Mouse (Mus musculus): ENCODE results near the gene Sept9.

Gene Sept9

DNA sequence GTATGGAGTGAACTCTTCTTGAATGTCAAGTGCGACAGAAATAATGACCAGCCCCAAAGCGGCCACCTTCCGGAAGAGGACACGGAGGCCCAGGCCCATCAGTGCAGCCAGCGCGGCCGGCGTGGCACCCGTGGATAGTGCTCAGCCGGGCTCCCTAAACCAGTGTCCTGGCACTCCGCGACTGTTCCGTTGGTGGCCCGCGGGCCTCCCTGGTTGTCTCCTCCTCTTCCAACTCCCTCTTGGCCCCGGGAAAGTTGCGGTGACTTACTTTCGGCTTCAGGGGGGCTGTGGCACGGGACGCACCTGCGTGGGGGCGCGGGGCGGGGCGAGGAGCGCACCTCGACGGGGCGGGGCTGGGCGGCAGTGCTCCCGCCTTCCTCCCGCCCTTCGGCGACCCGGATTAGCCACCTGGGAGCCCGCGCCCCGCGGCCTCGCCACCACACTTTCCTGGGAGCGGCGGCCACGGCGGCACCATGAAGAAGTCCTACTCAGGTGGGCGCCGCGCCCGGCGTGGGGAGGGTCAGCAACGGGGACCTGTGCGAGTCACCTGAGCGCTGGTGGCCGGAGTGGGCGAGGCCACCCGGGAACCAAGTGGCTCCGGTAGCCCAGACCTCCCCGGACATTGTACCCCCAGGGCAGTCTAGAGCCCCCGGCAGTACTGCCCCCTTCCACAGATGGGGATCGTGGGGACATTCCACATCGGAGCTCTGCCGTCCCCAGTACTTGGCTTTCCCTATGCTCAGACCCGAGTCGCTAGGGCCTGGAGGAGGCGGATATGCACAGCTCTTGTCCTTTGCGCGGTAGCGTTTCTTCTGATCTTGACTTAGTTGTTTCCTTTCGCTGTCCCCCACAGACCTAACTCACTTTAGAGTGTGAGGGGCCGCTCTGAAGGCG, at the start of gene Sept9:
Gene Sept9 (plus strand): TSS at position 380 of the 894 bp plus-strand sequence.
- DNase-seq, result peak; percentile 52

DNA sequence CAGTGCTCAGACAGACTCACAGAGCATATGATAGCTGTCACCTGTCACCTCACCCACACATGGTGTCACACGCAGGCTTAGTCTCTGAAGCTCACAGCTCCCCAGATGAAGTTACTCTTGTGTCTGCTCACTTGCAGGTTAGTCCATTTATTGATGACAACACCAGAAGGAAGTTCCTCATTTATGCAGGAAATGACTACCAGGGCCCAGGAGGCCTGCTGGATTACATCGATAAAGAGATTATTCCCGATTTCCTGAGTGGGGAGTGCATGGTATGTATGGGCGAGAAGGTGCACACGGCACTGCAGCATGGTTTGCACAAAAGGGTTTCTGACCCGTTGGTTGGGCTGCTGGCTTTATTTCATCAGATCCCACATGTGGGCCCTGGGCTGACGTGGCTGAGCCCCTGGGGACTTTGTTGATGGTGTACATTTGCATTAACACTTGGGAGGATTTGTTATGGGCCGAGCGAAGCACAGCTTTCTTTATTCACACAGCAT, 48.9 kb upstream of the Sept9 start:
- DNase-seq, result no peak

DNA sequence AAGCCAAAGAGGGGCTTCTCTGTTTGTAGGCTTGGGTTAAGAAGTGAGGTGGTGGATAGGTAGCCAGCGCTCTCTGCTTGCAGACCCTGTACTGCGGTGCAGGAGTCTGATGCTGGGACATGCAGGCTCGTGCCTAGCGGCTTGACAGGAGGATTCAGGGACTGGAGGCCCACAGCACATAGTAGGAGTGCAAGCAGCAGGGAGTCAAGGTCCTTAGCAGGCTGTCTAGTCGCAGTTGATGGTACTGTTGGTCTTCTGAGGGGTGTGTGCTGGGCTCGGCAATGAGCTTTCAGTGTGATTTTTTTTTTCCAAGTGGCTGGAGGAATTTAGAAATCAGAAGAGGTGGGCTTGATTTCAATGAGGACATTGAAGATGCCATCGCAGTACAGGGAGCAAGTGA, 48.0 kb upstream of the Sept9 start:
- no peak for DNase-seq

DNA sequence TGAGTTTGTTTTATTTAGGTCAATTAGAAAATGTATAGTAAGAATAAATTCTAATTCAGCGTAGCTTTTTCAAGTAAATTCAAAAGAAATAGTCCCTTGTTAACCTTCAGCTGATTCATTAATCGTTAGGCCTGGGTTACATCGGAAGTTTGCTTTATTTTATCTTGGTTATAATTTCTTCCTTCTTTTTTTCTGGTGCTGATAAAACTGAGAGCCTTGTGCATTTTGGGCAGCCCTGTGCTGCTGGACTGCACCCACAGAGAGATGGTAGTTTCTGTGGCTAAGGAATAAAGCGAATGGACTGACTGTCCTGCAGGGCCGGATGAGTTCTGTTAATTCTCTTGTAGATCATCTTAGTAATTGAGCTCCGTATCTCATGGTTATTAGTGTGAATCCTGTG, 46.9 kb upstream of the Sept9 start:
- DNase-seq, result no peak

DNA sequence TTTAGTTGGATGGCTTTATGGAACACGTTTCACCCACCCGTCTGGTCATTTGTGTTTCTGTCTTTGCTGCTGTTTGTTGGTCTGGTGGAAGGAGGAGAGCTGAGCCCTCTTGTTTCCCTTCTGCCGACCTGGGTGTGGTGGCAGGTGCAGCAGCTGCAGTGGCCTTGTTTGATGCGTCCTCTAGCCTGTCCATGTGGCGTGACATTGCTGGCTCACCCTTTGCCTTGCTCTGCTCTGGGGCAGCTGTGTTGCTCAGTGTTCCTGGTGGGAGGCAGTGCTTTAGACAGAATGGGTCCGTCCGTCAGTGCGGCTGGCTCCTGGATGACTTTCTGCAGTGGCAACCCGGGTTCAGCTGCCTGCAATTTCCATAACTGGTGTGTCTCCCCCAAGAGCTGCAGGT, 45.9 kb upstream of the Sept9 start:
- DNase-seq, result no peak

DNA sequence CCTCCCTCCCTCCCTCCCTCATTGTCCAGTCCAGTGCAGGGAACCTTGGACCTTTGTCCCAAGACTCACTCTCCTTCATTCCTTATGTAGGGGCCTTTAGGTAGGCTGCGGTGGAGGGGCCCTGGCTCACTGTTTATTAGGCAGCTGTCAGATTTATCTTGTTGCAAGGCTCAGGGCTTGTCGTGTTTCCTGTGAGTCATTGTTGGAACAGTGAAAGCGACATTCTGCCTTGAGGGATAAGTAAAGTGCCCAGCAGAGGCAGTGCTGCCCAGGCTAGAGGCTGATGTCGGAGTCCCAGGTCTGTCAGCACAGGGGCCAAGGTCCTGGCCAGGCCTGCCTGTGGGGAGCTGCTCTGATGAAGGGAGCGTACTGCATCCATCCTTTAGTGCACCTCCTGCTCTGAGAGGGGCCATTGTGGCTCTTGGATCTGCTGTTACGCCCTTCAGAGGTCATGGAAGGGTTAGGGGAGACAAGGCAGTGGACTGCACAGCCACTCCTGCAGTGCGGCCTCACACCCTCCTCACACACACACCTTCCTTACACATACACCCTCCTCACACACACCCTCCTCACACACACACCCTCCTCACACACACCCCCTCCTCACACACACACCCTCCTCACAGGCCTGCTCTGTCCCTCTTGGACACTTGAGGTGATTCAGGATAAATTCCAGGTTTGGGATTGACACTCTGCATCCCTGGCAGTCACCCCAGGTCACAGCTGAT, 45.2 kb upstream of the Sept9 start:
- peak; percentile 46 for DNase-seq

DNA sequence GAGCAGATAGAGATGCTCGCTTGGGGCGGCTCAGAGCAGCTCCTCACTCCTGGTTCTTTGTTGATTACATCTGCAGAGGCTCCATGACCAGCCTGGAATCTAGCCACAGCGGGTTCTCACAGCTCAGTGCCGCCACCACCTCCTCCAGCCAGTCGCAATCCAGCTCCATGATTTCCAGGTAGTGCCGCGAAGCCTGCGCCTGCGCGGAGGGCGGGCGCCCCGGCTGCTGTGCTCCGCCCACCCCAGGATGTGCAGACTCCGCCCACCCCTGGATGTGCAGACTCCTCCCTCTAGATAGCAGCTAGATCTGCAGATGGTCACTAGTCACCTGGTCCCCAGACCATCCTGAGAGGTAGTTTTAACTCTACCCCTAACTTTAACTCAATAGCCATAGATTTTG, 42.7 kb upstream of the Sept9 start:
- DNase-seq, result no peak

DNA sequence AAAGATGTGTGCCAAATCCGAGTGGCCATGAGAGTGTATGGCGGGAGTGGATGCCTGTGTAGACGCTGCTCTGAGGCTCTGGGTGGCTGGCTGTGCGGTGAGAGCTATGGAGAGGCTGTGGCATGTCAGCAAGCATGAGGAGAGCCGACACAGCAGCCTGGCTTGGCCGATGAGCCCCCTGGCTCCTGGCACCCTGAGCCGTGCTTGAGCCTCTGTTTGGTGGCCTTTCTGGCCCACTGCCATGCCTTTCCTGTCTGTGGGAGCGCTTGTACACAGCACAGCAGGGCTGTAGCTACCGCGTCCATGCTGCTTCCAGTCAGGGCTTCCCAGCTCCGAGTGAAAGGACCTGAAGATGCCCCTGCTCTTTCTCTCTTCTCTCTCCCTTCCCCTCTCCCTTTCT, 41.1 kb upstream of the Sept9 start:
- DNase-seq, result no peak

DNA sequence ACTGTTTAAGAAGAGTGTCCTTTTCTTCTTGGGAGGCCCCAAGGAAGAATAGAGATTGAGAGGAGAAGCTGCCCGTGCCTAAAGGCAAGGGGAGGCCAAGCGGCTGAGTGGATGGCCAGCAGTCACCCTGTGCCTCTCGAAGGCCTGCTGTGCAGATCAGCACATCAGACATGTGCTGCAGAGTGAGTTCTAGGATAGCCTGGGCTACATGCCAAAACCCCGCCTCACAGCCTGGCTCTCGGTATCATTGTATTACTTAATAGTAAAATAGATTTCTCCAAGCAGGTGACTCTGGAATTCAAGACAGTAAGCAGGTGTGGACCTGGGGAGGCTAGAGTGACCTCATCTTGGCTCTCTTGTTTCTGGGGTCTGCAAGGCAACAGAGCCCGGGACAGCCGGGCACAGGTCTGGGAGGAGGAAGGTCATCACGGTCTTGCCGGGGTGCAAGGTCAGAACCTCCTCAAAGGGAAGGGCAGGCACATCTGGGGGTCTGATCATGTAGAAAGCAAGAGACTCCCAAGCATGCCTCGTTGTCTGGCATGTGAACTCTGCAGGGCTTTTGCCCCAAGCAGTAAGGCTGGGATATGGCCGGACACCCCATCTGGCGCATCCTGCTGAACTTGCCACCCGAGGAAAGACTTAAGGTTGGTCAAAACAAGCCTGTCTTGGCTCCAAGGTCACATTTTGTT, 40.1 kb upstream of the Sept9 start:
- DNase-seq, result no peak

DNA sequence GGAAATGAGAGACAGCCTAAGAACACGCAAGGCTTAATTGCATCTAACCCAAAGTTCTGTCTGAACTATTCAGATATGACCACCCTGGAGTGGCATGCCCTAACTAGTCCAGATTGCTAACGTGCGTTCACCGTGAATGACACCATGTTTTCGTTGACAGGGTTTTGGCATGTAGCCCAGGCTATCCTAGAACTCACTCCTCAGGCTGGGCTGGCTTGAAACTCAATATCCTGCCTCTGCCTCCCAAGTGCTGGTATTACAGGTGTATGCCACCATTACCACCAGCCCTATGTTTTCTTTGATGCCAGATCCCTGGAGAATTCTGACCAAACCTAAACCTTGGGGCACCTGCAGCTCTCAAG, 39.5 kb upstream of the Sept9 start:
- no peak for DNase-seq

DNA sequence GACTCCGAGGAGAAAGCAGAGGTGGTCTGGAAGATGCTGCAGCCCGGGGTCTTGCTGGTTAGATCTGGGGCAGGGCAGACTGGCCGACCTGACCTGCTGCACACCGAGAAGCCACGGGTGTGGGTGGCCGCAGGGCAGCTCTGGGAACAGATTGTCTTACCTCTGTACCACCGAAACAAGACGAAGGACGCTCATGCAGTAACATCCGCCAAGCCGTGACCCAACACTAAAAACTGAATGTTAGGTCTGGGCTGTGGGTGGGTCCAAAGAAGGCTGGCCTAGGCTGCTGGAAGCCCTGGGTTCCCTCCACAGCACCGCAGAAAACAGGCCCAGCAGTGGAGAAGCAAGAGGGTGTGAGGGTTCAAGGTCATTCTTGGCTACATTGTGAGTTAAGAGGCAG, 38.7 kb upstream of the Sept9 start:
- DNase-seq, result no peak

DNA sequence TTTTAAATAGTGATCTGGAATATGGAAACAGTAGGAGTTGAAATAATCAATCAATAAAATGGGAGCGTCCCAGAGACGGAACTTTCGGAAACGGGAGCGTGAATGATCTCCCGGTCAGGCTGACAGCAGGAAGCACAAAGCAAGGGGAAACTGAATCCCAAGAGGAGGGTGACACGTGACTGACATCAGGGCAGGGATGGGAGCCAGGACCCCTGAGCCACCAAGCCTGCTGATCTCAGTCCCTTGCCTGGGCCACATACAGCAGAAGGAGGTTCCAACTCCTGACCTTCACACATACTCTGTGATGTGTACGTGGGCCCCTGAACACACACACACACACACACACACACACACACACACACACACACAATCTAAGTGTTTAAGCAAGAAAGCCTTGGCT, 37.9 kb upstream of the Sept9 start:
- DNase-seq, result no peak

DNA sequence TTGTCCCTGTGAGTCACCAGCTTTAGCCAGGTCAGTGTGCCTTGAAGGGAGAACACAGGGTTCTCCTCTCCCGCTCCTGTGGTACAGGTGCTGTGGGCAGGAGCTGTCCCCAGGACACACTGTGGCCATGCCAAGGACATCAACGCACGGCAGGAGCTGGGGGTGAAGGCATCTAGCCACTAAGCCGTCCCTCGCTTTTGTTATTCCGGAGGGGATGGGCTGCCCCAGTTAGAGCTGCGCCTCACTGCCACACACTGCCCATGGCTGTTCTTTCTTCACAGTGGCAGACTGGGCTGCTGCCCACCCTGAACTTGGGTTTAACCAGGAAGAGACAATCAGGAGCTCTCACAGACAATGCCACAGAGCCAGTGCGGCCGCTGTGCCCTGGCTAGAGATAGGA, 36.4 kb upstream of the Sept9 start:
- no peak for DNase-seq

DNA sequence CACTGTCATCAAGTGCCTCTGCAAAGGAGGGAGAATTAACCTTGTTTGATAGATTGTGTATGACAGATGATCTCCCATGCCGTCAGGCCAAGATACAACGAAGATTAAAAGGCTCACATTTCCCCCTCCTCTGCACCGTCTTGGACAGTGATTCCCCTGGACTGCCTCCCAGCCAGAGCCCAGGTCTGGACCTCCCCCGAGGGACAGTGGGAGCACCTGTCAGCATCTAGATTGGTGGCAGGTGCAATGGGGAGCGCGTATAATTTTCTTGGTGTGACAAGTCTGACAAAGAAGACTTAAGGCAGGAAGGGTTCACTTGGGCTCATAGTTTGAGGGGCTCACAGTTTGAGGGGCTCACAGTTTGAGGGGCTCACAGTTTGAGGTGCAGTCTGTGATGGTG, 35.7 kb upstream of the Sept9 start:
- DNase-seq, result no peak

DNA sequence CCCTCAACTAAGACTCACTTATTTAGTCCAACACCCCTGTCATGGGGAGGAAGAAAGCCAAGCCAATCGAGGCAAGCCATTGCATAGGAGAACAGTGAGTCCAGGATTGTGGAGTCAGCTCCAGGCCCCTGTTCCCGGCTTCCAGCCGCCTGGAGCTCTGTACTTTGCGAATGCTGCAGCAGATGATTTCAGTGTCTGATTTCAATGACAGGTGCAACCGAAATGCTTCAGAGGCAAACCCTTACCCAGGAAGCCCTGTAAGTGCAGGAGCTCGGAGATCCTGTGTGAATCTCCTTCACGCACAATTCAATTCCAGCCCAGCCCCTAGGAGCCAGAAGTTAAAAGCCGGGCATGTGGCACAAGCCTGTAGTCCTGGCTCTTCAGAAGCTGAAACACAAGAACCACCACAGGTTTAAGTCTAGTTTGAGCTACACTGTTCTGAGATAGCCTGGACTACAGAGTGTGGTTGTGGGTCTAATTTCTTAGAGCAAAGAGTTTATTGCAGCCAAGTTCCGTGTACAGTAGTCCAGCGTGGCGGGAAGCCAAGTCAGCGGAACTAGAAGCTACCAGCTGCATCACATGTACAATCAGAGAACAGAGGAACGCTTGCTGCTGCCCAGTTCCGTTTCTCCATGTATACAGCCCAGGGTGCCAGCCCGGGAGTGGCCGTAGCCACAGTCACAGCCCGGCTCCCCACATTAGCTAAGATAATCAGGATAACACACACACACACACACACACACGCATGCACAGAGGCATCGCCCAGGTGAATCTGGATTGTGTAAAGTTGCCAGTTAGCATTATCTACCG, 31.0 kb upstream of the Sept9 start:
- DNase-seq, result no peak

DNA sequence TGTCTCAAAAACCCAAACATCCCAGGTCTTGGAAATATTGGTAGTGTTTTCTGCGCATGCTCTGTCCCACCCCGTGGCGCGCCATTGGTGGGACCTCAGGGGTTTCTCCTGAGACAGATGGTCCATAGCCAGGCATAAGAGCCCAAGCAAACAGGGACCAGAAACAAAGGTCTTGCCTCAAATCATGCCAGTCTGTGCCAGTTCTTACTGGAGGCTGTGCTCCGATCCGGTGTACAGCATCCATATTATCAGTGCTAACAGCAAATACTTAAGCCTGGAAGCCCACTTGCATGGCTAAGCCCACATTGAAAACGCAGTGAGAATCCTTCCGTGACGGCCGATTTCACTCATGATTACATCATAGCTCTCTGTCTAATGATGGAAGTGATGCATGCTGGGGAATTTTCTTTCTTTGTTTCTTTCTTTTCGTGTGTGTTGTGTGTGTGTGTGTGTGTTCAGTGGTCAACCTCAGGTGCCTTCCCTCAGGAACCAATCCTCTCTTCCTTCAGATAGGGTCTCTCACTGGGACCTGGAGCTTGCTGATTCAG, 30.3 kb upstream of the Sept9 start:
- DNase-seq, result no peak

DNA sequence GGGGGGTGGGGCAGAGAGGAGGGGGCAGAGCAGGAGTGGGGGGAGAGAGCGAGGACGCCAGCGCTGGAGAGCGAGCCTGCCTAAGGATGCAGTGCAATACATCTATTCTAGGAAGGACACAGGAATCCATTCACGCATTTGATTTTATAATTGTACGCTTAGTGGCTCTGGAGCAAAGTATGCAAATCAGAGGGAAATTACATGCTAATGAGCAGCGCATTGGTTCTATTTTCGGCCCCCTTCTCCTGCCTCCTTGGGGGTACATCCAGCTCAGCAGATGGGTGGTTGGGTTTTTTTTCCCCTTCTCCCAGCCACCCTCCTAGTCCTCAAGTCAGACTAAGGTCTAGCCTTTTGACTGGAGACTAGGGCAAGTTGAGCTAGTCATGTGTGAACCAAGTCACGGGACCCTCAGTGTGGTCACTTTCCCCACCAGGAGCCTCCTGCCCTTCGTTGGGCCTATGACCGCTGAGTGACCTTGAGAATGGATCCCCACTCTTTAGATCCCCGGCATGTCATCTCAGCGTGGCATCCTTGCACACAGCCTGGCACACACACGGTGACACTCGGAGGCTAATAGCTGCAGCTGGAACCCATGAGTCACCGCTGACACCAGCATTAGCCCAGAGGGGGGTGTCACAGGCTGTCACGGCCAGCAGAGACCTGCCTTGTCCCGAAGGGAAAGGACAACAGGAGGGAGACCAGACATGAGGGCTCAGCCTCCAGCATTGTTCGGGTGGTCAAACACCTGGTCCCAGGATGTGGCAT, 29.5 kb upstream of the Sept9 start:
- DNase-seq, result no peak

DNA sequence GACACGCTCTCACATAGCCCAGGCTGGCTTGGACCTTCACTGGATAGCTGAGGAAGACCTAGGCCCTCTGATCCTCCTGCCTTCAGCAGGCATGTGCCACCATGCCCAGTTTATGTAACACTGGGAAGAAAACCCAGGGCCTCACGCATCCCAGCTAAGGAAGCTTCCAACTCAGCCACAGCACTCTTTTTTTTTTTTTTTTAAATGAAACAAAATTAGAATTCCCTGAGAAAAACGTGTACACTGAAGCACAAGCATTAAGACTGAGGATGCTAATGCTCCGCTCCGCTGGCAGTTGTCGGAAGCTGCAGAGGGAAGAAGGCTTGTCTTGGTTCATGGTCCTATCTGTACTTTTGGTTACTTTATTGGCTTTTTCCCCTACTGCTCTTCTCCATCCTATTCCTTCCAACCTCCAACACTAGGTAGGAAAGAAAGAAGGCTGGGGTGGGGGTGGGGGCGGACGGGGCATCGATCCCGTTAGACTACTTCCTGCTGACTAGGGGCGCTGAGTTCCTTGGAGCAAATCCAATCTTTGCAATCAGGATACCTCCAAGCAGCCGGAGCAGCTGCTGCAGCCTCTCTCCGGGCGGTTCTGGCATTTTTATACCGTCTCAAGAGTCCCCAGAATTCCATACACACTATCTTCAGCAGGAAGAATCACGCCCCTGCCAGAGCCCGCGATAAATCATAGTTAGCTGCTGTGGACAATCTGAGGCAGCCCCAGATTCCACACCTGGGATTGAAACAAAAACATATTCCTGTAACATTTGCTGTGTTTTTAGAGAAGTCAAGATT, 25.2 kb upstream of the Sept9 start:
- no peak for DNase-seq

DNA sequence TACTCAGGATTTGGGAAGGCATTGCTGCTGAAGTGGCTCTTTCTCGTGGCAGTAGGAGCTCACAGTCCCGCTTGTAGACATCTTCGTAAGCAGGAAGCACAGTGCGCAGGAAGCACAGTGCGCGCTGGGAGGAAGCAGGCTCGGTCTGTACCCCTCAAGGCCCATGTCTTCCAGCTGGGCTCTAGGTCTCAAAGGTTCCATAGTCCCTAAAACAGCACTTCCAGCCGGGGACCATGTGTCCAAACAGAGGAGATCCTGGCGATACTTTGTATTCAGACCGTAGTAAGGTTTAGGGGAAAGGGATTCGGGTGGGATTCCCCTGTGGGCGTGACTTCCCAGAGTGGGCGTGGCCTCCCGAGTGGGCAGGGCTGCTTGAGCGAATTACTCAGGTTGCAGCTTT, 24.5 kb upstream of the Sept9 start:
- DNase-seq, result peak; percentile 27

DNA sequence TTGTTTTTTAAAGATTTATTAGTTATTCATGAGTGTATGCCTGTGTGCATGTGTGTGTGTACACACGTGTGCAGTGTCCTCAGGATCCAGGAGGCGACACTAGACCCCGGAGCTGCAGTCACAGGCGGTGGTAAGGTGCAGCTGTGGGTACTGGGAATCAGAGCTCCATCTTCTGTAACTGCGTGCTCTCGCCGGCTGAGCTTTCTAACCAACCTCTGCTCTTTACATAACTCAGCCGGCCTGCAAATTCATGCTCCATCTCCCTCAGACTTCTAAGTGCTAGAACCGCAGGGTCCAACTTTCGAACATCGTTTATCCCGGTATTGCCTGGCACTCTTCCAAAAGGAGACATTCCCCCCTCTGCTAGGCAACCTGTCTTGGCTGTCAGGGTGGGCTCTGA, 24.0 kb upstream of the Sept9 start:
- no peak for DNase-seq

DNA sequence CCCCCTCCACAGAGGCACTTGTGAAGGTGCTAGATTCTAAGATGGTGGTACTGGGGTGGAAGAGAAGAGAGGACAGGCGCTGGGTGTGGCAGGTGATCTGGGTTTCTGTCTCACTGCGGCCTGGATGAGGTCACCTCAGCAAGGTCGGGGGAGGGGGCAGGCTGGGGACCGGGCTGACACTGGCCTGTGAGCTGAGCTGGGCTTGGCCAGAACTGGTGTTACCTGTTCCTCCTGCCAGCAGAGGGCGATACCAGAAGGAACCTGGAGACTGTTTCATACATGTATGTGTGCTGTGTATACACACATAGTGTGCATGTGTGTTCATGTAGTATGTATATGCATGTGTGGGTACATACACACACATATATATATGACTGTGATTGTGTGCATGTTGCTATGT, 23.2 kb upstream of the Sept9 start:
- peak; percentile 25 for DNase-seq

All from kidney, adult 11 months (tissue).